Comparison of ENCODE assay signal across 9 mouse cellular contexts in genomic region chr11:50421461-50421860, GRCm38 (mm10). TPM values are rescaled to one million over a fixed set of nuclear protein-coding genes. Genes with fewer than 3 reads are reported as not detected.
DNase-seq lines count a peak whose midpoint lies in the region; ATAC-seq and TF ChIP-seq lines count a peak whose summit lies in the region.
"Had no signal": no experiment of that assay in that cellular context is flagged by ENCODE, and none has a peak within 500 bp of the region (broad histone marks: within the 10 kb centered on the region; RNA-seq: fewer than 3 reads in every experiment).

No protein-coding gene starts in this region.

- no peak for ATAC-seq in lung, embryonic 16.5 days (ENCODE audit: low read depth)
- no peak; the same call in 1 of the 2 replicates for ATAC-seq in forebrain, embryonic 13.5 days
- no peak; the same call in 1 of the 2 replicates for ATAC-seq in limb, embryonic 13.5 days (ENCODE audit: low FRiP score, low read depth)
- ATAC-seq: activated CD4-positive, CD25-positive, alpha-beta regulatory T cell, adult 4 months had no signal

- no peaks in the 10 kb centered on the region for H3K9me3 ChIP-seq in lung, embryonic 16.5 days (ENCODE audit: control insufficient read depth, low read length)
- no peaks in the 10 kb centered on the region for H3K9me3 ChIP-seq in forebrain, embryonic 13.5 days (replicated peaks)
- no peaks in the 10 kb centered on the region for H3K9me3 ChIP-seq in limb, embryonic 13.5 days

- no peak for DNase-seq in lung, postnatal 4 days
- DNase-seq in retina, postnatal 1 day = no peak
- no peak for DNase-seq in spleen, postnatal 36 days (ENCODE audit: low spot score in 2 of 2)
- no peak for DNase-seq in kidney, postnatal 14 days

- H3K4me3 ChIP-seq in lung, embryonic 16.5 days (ENCODE audit: low read length) = peak overlapping the region; percentile 44
- peak overlapping the region; percentile 40 for H3K4me3 ChIP-seq in forebrain, embryonic 13.5 days
- H3K4me3 ChIP-seq in limb, embryonic 13.5 days = peak overlapping the region; percentile 43
- H3K4me3 ChIP-seq in small intestine, adult 2 months (ENCODE audit: low read depth, low read length) = peak overlapping the region; percentile 41

- H3K36me3 ChIP-seq in lung, embryonic 16.5 days (ENCODE audit: control insufficient read depth, insufficient read depth, low read length) = peaks cover 6% of the 10 kb centered on the region
- peaks cover 24% of the 10 kb centered on the region for H3K36me3 ChIP-seq in forebrain, embryonic 13.5 days (ENCODE audit: poor library complexity, severe bottlenecking)
- H3K36me3 ChIP-seq in limb, embryonic 13.5 days = peaks cover 27% of the 10 kb centered on the region
- peaks cover 19% of the 10 kb centered on the region for H3K36me3 ChIP-seq in small intestine, adult 2 months (ENCODE audit: control insufficient read depth, insufficient read depth, low read length)

- peak overlapping the region; percentile 65 for H3K4me2 ChIP-seq in lung, embryonic 16.5 days (ENCODE audit: low read depth, low read length)
- H3K4me2 ChIP-seq in forebrain, embryonic 13.5 days = peak overlapping the region; percentile 67
- peak overlapping the region; percentile 72 for H3K4me2 ChIP-seq in limb, embryonic 13.5 days (replicated peaks)

- peaks cover 4% of the 10 kb centered on the region; the same call in 1 of the 2 replicates for H3K4me1 ChIP-seq in lung, embryonic 16.5 days (replicated peaks; ENCODE audit: control insufficient read depth, insufficient read depth, low read length)
- H3K4me1 ChIP-seq in forebrain, embryonic 13.5 days = peaks cover 7% of the 10 kb centered on the region
- H3K4me1 ChIP-seq in limb, embryonic 13.5 days = peaks cover 5% of the 10 kb centered on the region
- peaks cover 4% of the 10 kb centered on the region for H3K4me1 ChIP-seq in small intestine, adult 2 months (ENCODE audit: control insufficient read depth, insufficient read depth, insufficient read length, low read length)

- no peak for TF ChIP-seq CTCF in small intestine, adult 2 months (IDR thresholded peaks at IDR 0.05; ENCODE audit: extremely low read depth, insufficient read length, insufficient replicate concordance, low read depth, low read length)

- no peaks in the 10 kb centered on the region for H3K27me3 ChIP-seq in lung, embryonic 16.5 days (ENCODE audit: control insufficient read depth, insufficient read depth, low read depth, low read length)
- H3K27me3 ChIP-seq in forebrain, embryonic 13.5 days = no peaks in the 10 kb centered on the region
- no peaks in the 10 kb centered on the region for H3K27me3 ChIP-seq in limb, embryonic 13.5 days
- no peaks in the 10 kb centered on the region for H3K27me3 ChIP-seq in small intestine, adult 2 months (ENCODE audit: control insufficient read depth, insufficient read depth, low read length)

- peak overlapping the region; percentile 39; the same call in 1 of the 2 replicates for H3K9ac ChIP-seq in lung, embryonic 16.5 days (ENCODE audit: low read length)
- peak overlapping the region; percentile 52; the same call in 1 of the 2 replicates for H3K9ac ChIP-seq in forebrain, embryonic 13.5 days
- peak overlapping the region; percentile 53 for H3K9ac ChIP-seq in limb, embryonic 13.5 days

- TF ChIP-seq POLR2A in small intestine, adult 2 months (IDR thresholded peaks at IDR 0.05; ENCODE audit: low read depth, low read length) = no peak

- 37% methylated on average over 5 of the region's 5 CpGs for WGBS in lung, embryonic 16.5 days
- 39% methylated on average over 5 of the region's 5 CpGs for WGBS in forebrain, embryonic 13.5 days
- 39% methylated on average over 5 of the region's 5 CpGs for WGBS in limb, embryonic 13.5 days
- WGBS in small intestine, adult 2 months = 76% methylated on average over 5 of the region's 5 CpGs

- no peak overlapping the region for H3K27ac ChIP-seq in lung, embryonic 16.5 days (ENCODE audit: low read length)
- H3K27ac ChIP-seq in forebrain, embryonic 13.5 days = no peak overlapping the region; the same call in none of the 2 replicates
- H3K27ac ChIP-seq in limb, embryonic 13.5 days = no peak overlapping the region
- H3K27ac ChIP-seq in small intestine, adult 2 months (ENCODE audit: insufficient read depth, low read depth, low read length) = no peak overlapping the region

RNA-seq across cellular contexts. Expression of gene Rufy1, which starts 9.5 kb away (rescaled TPM):
- polyA plus RNA-seq in lung, embryonic 16.5 days (2015; fragmentation: Nextera tagmentation; extraction: Ambion mirVana) = 23.6 and 26.6 TPM in 2 replicates
- 26.1 and 28.0 TPM in 2 replicates for polyA plus RNA-seq in forebrain, embryonic 13.5 days (2015; fragmentation: Nextera tagmentation; extraction: Ambion mirVana)
- 22.8 and 27.9 TPM in 2 replicates for polyA plus RNA-seq in limb, embryonic 13.5 days (2015; fragmentation: Nextera tagmentation; extraction: Ambion mirVana)
- polyA plus RNA-seq in small intestine, adult 2 months (2012; rRNA removed) = 8.0 and 15.8 TPM in 2 replicates

RNA-seq across cellular contexts. Expression of gene Hnrnph1, which starts 44.7 kb away (rescaled TPM):
- 474 and 483 TPM in 2 replicates for polyA plus RNA-seq in lung, embryonic 16.5 days (2015; fragmentation: Nextera tagmentation; extraction: Ambion mirVana)
- 721 and 763 TPM in 2 replicates for polyA plus RNA-seq in forebrain, embryonic 13.5 days (2015; fragmentation: Nextera tagmentation; extraction: Ambion mirVana)
- 572 and 577 TPM in 2 replicates for polyA plus RNA-seq in limb, embryonic 13.5 days (2015; fragmentation: Nextera tagmentation; extraction: Ambion mirVana)
- 5.9 and 11.5 TPM in 2 replicates for polyA plus RNA-seq in small intestine, adult 2 months (2012; rRNA removed)

Comparison
In these comparisons a context has a peak if more than half of its experiments do, and no peak if none do; other contexts are left out.
1. RNA of gene Hnrnph1, which starts 44.7 kb away (polyA plus RNA-seq): 721 to 763 TPM in forebrain, embryonic 13.5 days, 572 to 577 TPM in limb, embryonic 13.5 days and 474 to 483 TPM in lung, embryonic 16.5 days; 5.9 to 11.5 TPM in small intestine, adult 2 months; every median in the first group is over 10 times any median in the second.
2. Peak in every context shown above with its lines, with median percentiles within 50 percentile points of each other: H3K4me2 ChIP-seq, H3K4me3 ChIP-seq and H3K9ac ChIP-seq.